Mouse (Mus musculus): ENCODE measurements around the gene Prkcg.
"Not testable (repeated sequence)": the region's sequence is repeated elsewhere in the genome, so short reads cannot be mapped to it uniquely, and the experiment has no call there.

The Prkcg gene

DNA sequence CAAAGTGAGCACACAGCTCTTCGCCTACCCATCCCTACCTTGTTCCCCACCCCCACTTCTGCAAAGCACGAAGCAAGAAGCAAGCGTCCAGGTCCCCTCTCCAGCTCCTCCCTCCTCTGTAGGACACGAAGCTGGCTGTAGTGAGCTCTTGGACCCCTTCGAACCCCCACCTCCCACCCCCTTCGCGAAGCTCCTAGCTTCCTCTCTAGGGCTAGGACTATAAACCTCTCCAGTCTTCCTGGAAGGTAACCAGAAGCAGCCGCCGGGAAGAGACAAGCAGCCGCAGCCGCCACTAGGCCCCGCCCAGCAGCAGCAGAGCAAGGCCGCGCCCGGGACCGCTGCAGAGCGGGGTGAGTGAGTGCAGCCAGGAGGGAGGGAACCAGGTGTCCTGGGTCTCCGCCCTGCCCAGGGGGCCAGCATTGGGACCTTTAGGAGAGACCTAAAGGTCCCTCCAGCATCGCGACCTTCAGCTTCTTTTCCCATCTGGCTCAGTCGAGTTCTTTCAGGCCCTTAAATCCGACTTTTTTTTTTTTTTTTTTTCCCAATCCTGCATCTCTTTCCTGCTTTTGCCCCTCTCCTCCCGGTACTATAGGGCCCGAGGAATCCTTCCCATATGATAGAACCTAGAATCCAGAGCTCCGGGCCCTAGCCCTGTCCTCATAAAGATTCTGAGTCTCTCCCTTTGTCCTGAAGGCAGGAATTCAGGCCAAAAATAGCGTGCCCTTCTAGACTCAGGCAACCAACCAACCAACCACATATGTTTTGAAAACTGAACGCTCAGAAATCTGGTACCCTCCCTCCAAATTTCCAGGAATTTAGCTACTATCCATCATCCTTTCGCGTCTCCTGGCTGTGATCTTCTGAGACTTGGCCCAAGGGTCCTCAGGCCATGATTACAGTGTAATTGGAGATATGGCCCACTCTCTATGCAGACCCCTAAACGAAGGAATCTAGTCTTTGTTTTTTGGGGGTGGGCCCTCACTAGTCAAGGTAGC, at the start of gene Prkcg, which contains the start of gene Myadm:
Gene Prkcg, plus strand, starts transcription at position 204 of the 995 bp plus-strand sequence.
Gene Myadm, plus strand, starts transcription at position 105 of the 995 bp plus-strand sequence.
- peak; percentile 58 to 66 for DNase-seq (ENCODE audit: low spot score in 2 of 2)

DNA sequence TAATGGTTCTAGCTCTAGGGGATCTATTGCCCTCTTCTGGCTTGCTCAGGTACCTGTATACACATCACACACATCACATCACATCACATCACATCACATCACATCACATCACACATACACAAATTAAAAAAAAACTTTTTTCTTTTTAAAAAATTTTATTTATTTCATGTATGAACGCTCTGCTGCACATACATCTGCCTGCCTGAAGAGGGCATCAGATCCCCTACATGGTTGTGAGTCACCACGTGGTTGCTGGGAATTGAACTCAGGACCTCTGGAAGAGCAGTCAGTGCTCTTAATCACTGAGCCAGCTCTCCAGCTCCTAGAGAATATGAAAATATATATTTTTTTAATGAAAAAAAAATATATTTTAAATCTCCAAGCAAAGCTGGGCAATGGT, 49.8 kb upstream of the Prkcg start:
- no peak for DNase-seq (ENCODE audit: low spot score in 2 of 2)

DNA sequence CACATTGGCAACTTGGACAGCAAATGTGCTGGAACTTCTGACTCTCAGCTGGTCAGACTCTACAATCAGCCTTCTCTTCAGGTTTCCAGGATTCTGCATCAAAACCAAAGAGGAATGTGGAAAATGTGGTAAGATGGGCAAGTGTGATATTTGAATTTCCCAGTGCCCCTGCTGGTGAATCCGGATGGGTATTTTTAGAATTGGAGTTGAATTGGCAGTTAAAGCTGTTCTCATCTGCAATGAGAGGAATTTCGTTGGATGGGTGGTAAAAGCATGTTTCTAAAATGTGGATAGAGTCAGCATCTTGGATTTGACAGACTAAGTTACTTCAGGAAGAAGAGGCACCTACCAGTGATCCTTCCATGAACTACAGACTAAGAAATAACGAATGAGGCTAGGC, 28.3 kb upstream of the Prkcg start:
- DNase-seq (ENCODE audit: low spot score in 2 of 2), result no peak

DNA sequence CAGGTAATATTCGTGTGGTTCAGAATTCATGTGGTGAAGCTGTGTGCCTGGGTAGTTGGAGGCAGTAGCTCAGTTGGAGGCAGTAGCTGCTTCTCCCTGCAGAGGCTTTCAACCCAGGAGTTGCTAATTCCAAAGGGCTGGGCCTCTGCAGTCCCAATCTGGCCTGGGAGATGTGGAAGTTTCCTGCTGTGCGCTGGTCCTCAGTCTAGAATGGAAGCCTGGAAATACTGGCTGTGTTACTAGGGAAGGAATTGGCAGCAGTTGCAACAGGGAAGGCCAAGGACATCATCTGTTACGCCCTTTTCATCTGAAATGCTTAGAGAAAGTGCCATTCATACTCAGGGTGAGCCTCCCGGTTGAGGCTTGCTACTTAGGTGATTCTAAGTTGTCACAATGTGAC, 27.5 kb upstream of the Prkcg start:
- no peak for DNase-seq (ENCODE audit: low spot score in 2 of 2)

DNA sequence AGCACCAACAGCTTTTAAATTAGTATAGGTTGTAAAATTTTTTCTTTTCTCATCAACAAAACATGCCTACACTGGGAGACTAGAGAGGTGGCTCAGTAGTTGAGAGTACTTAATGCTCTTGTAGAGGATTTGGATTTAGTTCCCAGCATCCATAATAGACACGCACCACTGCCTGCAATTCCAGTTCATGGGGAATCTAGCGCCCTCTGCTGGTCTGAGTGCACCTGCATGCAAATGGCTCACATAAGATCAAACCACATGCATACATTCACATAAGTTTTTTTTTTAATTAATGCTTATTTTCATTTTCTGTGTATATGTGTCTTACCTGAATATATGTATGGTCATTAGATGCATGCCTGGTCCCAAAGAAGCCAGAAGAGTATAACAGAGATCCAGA, 26.2 kb upstream of the Prkcg start:
- DNase-seq (ENCODE audit: low spot score in 2 of 2), result peak; percentile 27 to 30

DNA sequence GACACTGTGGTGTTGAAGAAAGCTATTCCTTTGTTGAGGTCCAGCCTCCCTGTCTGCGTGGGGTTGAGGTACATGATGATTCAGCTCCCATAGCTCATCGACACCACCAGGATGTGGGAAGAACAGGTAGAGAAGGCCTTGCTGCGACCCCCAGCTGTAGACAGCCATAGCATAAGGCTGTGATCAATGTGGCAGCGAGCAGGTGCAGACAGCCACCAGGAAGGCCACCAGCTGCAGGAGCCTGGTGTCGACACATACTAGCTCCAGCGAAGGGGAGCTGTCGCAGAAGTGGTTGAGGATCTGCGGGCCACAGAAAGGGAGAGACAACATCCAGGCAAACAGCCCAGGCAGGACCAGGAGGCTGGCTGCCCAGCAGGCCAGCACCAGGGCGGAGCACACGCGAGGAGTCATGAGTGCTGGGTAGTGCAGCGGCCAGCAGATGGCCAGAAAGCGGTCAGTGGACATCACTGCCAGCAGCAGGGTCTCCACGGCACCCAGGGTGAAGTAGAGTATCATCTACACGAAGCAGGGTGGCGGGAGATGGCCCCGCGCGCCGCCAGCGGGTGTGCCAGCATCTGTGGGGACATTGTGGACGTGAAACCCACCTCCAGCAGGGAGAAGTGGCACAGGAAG, 24.5 kb upstream of the Prkcg start:
- DNase-seq (ENCODE audit: low spot score in 2 of 2), result no peak

DNA sequence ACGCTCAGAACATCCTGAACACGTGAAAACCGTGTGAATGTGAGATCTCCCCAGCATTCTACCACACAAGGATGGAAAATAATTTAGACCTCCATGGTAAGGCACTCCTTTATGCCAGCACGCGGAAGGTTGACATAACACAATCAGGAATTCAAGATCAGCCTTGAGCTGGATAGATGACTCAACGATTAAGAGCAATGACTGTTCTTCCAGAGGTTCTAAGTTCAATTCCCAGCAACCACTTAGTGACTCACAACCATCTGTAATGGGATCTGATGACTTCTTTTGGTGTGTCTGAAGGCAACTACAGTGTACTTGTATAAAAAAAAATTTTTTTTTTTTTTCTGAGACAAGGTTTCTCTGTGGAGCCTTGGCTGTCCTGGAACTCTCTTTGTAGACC, 23.7 kb upstream of the Prkcg start:
- no peak for DNase-seq (ENCODE audit: low spot score in 2 of 2)

DNA sequence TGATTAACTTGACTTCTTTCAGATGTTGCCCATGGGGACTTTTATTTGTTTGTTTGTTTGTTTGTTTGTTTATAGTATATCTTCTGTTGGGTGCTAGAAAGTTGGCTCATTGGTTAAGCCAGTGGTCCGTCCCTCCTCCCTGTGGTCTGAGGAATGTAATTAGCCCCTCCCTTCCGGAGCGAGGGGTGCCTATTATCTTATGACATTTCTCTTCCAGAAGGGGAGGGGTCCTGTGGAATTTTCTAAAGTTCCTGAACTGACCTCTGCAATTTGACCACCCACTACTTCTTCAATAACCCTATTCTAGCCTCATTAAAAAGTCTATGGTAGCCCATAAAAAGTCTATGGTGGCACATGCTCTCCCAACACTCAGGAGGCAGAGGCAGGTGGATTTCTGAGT, 21.7 kb upstream of the Prkcg start:
- no peak for DNase-seq (ENCODE audit: low spot score in 2 of 2)

DNA sequence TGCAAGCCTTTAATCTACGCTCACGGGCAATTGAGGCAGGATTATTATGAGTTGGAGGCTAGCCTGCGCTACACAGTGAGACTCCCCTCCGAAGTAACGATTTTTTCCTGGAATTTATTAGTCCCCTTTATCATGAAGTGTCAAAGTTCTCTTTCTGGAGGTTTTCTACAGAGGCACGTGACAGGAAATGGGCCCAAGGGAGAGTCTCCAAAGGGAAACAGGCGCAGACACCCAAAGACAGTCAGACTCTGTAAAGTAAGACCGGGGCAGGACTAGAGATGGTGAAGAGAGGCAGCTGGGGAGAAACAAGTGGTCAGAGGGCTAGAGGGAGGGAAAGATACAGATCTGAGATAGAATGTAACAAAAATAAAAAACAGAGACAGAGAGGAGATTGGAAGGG, 21.1 kb upstream of the Prkcg start:
- no peak for DNase-seq (ENCODE audit: low spot score in 2 of 2)

DNA sequence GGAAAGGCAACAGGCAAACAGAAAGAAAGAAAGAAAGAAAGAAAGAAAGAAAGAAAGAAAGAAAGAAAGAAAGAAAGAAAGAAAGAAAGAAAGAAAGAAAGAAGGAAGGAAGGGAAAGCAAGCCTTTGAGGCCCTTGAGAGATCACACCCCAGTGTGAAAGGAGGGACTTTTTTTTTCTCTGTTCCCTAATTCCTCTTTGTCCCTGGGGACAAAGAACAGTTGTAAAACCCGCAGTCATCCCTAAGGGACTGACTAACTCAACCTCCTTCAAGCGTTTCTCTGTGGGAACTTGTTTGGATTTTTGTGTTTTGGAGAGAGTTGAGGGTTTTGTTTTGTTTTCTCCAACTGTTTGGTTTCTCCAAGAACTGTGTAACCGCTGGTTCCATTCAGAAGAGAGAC, 20.7 kb upstream of the Prkcg start:
- DNase-seq (ENCODE audit: low spot score in 2 of 2), result no peak

DNA sequence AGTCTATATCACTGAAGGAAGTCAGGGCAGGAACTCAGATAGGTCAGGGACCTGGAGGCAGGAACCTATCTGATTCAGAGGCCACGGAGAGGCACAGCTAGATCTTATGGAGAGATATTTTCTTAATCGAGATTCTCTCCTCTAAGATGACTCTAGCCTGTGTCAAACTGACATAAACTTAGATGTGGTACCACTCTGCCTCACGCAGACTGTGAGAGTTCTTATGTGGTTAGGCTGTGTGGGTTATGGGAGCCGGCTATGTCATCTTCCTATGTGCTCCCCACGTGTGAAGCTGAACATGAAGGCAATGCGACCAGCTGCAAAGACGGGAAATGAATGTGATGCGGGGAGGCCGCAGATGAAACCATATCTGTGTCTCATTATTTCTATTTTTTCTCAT, 16.8 kb upstream of the Prkcg start:
- DNase-seq (ENCODE audit: low spot score in 2 of 2), result no peak

DNA sequence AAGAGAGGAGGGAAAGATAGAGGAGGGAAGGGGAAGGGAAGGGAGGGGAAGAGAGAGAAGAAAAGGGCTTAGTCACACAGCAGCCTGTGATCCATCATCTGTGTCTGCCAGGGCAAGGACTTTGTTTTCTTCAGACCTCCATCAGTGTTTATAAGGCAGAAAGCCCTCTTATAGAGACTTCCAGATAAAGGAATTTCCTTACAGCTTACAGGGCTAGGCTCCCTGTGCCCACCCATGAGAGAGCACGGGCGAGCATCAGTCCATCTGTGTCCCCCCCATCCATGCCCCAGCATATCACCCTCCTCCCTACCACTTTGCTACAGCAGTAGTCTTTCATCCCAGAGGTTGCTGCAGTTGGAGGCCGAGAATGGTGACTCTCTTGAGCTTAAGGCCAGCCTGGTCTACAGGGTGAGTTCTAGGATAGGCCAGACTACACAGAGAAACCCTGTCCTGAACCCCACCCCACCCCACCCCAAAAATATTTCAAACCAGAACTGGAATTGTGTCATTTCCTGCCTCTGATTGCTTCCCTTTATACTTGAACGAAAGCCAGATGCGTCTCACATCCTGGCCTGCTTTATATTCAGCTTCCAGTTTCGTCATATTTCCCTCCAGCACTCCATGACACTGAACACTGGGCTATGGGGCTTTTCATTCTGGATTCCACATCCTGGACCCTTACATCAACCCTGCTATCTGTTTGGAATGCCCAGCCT, 13.4 kb upstream of the Prkcg start:
- no peak for DNase-seq (ENCODE audit: low spot score in 2 of 2)

DNA sequence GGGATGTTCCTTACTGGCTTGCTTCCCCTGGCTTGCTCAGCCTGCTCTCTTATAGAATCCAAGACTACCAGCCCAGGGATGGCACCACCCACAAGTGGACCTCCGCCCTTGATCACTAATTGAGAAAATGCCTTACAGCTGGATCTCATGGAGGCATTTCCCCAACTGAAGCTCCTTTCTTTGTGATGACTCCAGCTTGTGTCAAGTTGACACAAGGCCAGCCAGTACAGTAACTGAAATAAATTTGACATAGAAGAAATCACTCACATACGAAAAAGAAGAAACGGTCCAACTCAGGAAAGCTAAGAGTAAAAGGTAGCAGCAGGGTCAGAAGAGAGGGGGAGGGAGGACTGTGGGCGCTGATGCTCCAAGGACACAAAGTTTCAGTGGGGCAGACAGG, 12.2 kb upstream of the Prkcg start:
- not testable (repeated sequence) for DNase-seq (ENCODE audit: low spot score in 2 of 2)

DNA sequence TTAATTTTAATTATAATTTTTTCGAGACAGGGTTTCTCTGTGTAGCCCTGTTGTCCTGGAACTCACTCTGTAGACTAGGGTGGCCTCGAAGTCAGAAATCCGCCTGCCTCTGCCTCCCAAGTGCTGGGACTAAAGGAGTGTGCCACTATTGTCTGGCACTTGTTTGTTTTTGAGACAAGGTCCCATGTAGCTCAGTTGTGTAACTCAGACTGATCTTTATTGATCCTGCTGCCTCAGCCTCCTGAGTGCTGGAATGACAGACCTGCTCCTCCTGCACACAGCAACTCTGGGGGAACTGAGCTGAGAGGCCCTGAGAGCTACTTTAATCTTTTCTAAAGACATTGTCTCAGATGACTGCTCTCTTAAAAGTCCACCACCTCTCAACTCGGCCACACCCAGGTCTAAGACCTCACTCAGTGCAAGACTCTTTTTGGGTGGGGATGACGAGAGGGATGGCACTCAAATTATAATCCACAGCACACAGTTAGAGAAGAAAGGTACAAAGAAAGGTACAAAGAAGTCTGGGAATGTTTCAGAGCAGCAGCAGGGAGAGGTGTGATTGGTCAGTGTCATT, 8.8 kb upstream of the Prkcg start:
- DNase-seq (ENCODE audit: low spot score in 2 of 2), result no peak

DNA sequence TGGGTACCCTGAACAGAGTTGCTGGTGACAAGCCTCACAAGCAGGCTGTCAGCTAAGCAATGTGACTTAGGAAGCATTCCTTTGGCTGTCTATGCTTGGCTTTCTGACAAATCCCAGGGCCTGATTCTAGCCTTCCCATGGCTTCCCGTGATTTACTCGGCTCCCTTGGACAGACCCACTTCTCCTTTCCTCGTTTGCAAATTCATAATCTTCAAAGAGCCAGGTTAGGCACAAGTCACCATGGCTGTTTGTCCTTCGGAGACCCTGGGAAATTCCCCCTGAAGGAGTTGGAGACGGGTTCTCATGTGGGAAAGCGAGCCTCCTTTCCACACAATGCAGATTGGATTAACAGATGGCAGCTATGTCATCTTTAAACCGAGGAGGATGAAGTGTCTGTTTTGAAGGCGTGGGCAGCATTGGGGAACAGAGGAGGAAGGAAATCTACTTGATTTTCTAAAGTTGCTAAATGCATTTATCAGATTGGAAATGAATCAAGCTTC, 8.3 kb upstream of the Prkcg start:
- no peak for DNase-seq (ENCODE audit: low spot score in 2 of 2)

DNA sequence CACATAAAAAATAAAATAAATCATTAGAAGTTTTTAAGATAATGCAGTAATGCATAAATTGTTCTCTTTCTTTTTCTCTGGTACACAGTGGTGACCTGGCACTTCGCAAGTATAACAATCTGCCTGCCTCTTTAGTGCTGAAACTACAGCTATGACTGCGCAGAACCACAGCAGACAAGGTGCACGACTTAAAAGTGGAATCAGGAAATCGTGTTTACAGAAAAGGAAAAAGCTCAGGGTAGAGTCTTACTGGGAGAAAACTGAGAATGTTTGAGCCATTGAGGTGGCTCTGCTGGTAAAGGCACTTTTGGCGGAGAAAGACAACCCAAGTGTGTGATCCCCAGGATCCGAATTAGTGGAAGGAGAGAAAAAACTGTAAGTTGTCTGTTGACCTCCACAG, 7.2 kb upstream of the Prkcg start:
- no peak for DNase-seq (ENCODE audit: low spot score in 2 of 2)

DNA sequence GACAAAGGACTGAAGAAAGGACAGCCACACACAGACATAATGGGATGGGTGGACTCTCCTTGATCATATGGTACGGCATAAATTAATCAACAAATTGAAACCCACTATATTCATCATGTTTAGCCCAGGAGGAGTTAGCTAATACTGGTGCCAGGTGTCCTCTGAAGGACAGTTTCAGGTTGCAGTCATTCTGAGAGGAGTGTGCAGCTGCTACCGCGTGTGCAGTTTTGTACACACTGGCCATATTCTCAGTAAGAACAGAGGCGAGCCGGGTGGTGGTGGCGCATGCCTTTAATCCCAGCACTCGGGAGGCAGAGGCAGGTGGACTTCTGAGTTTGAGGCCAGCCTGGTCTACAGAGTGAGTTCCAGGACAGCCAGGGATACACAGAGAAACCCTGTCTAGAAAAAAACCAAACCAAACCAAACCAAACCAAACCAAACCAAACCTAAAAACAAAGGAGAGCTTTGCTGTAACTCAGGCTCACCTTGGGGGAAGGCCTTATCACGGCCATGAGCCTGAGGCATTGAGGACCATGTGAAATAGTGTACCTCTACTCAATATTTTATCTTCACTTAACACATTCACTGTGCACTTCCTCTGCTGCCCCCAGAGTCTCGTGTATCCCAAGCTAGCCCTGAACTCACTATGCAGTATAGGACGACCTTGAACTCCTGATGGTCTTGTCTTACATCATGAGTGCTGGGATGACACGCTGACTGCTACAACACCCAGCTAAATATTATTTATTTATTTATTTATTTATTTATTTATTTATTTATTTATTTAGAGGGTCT, 5.7 kb upstream of the Prkcg start:
- DNase-seq (ENCODE audit: low spot score in 2 of 2), result no peak

DNA sequence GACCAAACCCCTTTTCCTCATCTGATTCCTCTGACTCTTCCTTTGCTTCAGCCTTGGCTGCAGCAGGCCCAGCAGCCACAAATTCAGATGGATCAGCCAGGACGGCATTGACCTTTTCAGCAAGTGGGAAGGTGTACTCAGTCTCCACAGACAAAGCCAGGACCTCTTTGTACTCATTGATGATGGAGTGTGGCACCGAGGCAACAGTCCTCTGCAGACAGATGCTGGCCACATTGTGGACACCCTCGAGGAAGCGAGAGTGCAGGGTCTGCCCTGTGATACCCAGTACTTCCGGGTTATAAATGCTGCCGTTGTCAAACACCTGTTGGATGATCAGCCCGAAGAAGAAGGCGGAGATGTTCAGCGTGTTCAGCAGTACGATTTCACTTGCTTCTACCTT, 4.4 kb upstream of the Prkcg start:
- DNase-seq (ENCODE audit: low spot score in 2 of 2), result no peak

DNA sequence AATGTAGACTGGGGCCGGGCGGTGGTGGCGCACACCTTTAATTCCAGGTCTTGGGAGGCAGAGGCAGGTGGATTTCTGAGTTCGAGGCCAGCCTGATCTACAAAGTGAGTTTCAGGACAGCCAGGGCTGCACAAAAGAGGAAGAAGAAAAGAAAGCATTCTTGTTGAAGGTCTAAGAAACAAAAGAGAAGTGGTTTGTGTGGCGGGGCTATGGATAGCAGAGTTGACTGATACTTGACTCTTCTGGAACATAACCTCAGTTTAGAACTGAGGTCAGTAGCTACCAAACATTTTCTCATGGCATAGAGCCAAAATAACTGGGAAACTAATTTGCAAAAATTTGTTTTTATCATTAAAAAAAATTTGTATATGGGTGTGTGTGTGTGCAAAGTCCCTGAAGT, 2.9 kb upstream of the Prkcg start:
- peak in 1 of 2 experiments; percentile 28 for DNase-seq (ENCODE audit: low spot score in 2 of 2)

DNA sequence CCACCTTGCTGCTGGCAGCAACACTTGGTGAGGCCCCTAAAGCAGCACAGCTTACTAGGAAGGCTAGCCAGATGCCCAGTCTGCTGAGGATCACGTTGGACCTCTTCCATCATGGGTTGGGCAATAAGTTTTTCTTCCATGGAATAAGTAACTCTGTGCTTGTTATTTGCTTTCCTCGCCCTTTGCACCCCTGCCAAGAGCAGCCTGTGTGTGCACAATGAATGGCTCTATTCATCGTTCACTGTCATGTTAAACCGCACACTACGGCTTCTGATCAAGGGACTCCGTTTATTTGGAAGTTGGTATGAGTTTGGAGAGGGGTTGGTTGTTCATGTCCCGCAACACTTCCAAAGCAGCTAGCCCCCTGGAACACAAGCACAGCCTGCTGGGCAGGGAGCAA, 1.8 kb upstream of the Prkcg start:
- no peak for DNase-seq (ENCODE audit: low spot score in 2 of 2)
